ENCODE assay signal across 8 mouse cellular contexts in genomic region chr12:85374561-85375272, GRCm38 (mm10). TPM values are rescaled to one million over a fixed set of nuclear protein-coding genes. Genes with fewer than 3 reads are reported as not detected.
A peak's percentile ranks its signal among the peaks of the same experiment; 100 is the strongest.
DNase-seq lines count a peak whose midpoint lies in the region; ATAC-seq and TF ChIP-seq lines count a peak whose summit lies in the region.

Gene Tmed10, minus strand, starts transcription at chr12:85374847.

- TF ChIP-seq CTCF in kidney, adult 2 months (conservative IDR thresholded peaks at IDR 0.05; ENCODE audit: insufficient read depth, insufficient read length, low read depth, low read length) = no peak
- TF ChIP-seq CTCF in spleen, adult 2 months (IDR thresholded peaks at IDR 0.05; ENCODE audit: extremely low read depth, insufficient read depth, insufficient read length, insufficient replicate concordance) = no peak

- peak; percentile 93 for ATAC-seq in embryonic facial prominence, embryonic 13.5 days (ENCODE audit: insufficient number of reproducible peaks, insufficient read depth, low FRiP score, low TSS enrichment, low read depth)
- ATAC-seq in limb, embryonic 12.5 days (ENCODE audit: insufficient number of reproducible peaks, insufficient read depth, low FRiP score, low TSS enrichment, low read depth) = peak; percentile 90
- ATAC-seq in midbrain, embryonic 15.5 days (replicated peaks) = peak; percentile 97

- H3K36me3 ChIP-seq in embryonic facial prominence, embryonic 13.5 days = no peaks in the 10 kb centered on the region
- H3K36me3 ChIP-seq in kidney, adult 2 months (ENCODE audit: control insufficient read depth, insufficient read depth, low read length) = no peaks in the 10 kb centered on the region
- no peaks in the 10 kb centered on the region for H3K36me3 ChIP-seq in limb, embryonic 12.5 days
- no peaks in the 10 kb centered on the region for H3K36me3 ChIP-seq in midbrain, embryonic 15.5 days (replicated peaks)
- no peaks in the 10 kb centered on the region for H3K36me3 ChIP-seq in spleen, adult 2 months (ENCODE audit: control insufficient read depth, insufficient read depth, low read length)

- no peaks in the 10 kb centered on the region for H3K9me3 ChIP-seq in embryonic facial prominence, embryonic 13.5 days
- H3K9me3 ChIP-seq in limb, embryonic 12.5 days = no peaks in the 10 kb centered on the region
- H3K9me3 ChIP-seq in midbrain, embryonic 15.5 days = no peaks in the 10 kb centered on the region

- WGBS in embryonic facial prominence, embryonic 13.5 days = under 1% methylated on average over 37 of the region's 37 CpGs
- WGBS in kidney, adult 2 months = under 1% methylated on average over 37 of the region's 37 CpGs
- WGBS in limb, embryonic 12.5 days = 1% methylated on average over 37 of the region's 37 CpGs
- under 1% methylated on average over 37 of the region's 37 CpGs for WGBS in midbrain, embryonic 15.5 days
- 2% methylated on average over 37 of the region's 37 CpGs for WGBS in spleen, adult 2 months

- peak within 1 kb of the TSS; percentile 77 for H3K4me2 ChIP-seq in embryonic facial prominence, embryonic 13.5 days
- peak within 1 kb of the TSS; percentile 74 for H3K4me2 ChIP-seq in limb, embryonic 12.5 days
- peak within 1 kb of the TSS; percentile 74 for H3K4me2 ChIP-seq in midbrain, embryonic 15.5 days

- H3K4me3 ChIP-seq in embryonic facial prominence, embryonic 13.5 days = peak within 1 kb of the TSS; percentile 81
- peak within 1 kb of the TSS; percentile 89 for H3K4me3 ChIP-seq in kidney, adult 2 months (ENCODE audit: insufficient read depth, low read depth, low read length)
- H3K4me3 ChIP-seq in limb, embryonic 12.5 days (replicated peaks) = peak within 1 kb of the TSS; percentile 94
- peak within 1 kb of the TSS; percentile 78 for H3K4me3 ChIP-seq in midbrain, embryonic 15.5 days
- peak within 1 kb of the TSS; percentile 87 for H3K4me3 ChIP-seq in spleen, adult 2 months (ENCODE audit: extremely low read depth, insufficient read depth, insufficient read length)

- peak within 1 kb of the TSS; percentile 93 for H3K9ac ChIP-seq in embryonic facial prominence, embryonic 13.5 days
- H3K9ac ChIP-seq in limb, embryonic 12.5 days (replicated peaks) = peak within 1 kb of the TSS; percentile 91
- peak within 1 kb of the TSS; percentile 71 for H3K9ac ChIP-seq in midbrain, embryonic 15.5 days

- peaks cover 22% of the 10 kb centered on the region for H3K4me1 ChIP-seq in embryonic facial prominence, embryonic 13.5 days
- H3K4me1 ChIP-seq in kidney, adult 2 months (ENCODE audit: control insufficient read depth, insufficient read depth, low read length) = peaks cover 12% of the 10 kb centered on the region
- H3K4me1 ChIP-seq in limb, embryonic 12.5 days (replicated peaks) = peaks cover 17% of the 10 kb centered on the region
- peaks cover 28% of the 10 kb centered on the region for H3K4me1 ChIP-seq in midbrain, embryonic 15.5 days
- H3K4me1 ChIP-seq in spleen, adult 2 months (ENCODE audit: control insufficient read depth, insufficient read depth, insufficient read length) = peaks cover 5% of the 10 kb centered on the region; the same call in 1 of the 2 replicates

- H3K27ac ChIP-seq in embryonic facial prominence, embryonic 13.5 days = peak within 1 kb of the TSS; percentile 86
- peak within 1 kb of the TSS; percentile 97 for H3K27ac ChIP-seq in kidney, adult 2 months (ENCODE audit: insufficient read depth, low read depth, low read length)
- H3K27ac ChIP-seq in limb, embryonic 12.5 days = peak within 1 kb of the TSS; percentile 89
- peak within 1 kb of the TSS; percentile 77 for H3K27ac ChIP-seq in midbrain, embryonic 15.5 days
- peak within 1 kb of the TSS; percentile 75 for H3K27ac ChIP-seq in spleen, adult 2 months (ENCODE audit: insufficient read depth, low read length)

- peak; percentile 83 for DNase-seq in 3134 (ENCODE audit: extremely low read depth, insufficient read length, low spot score)
- DNase-seq in adrenal gland, postnatal 36 days = peak; percentile 92 to 93
- peak; percentile 94 to 96 for DNase-seq in heart, adult 18-20 months
- DNase-seq in kidney, adult 2 months = peak; percentile 97
- peak; percentile 83 to 91 for DNase-seq in spleen, adult 2 months (ENCODE audit: low read depth in 1 of 2, low spot score in 2 of 2)

- TF ChIP-seq POLR2A in kidney, adult 2 months (IDR thresholded peaks at IDR 0.05; ENCODE audit: low read depth, low read length) = peak; percentile 39
- TF ChIP-seq POLR2A in spleen, adult 2 months (IDR thresholded peaks at IDR 0.05; ENCODE audit: low read depth, low read length) = no peak; the same call in 1 of the 2 replicates

- H3K27me3 ChIP-seq in embryonic facial prominence, embryonic 13.5 days = no peaks in the 10 kb centered on the region
- H3K27me3 ChIP-seq in kidney, adult 2 months (replicated peaks; ENCODE audit: control insufficient read depth, insufficient read depth, low read length) = no peaks in the 10 kb centered on the region
- no peaks in the 10 kb centered on the region for H3K27me3 ChIP-seq in limb, embryonic 12.5 days
- H3K27me3 ChIP-seq in midbrain, embryonic 15.5 days (replicated peaks) = no peaks in the 10 kb centered on the region
- H3K27me3 ChIP-seq in spleen, adult 2 months (ENCODE audit: control insufficient read depth, insufficient read depth, low read length) = no peaks in the 10 kb centered on the region

RNA-seq across cellular contexts. Expression of gene Tmed10, which starts in this region (rescaled TPM):
- 100 to 1,000 TPM; 291 to 336 TPM for total RNA-seq in adrenal gland, postnatal 36 days (2021)
- 298 and 306 TPM in 2 replicates for polyA plus RNA-seq in embryonic facial prominence, embryonic 13.5 days (2015; fragmentation: Nextera tagmentation; extraction: Ambion mirVana)
- total RNA-seq in heart, adult 18-20 months (2021) = 100 to 1,000 TPM; 168 to 175 TPM
- polyA plus RNA-seq in kidney, adult 2 months (2012; rRNA removed) = 144 and 190 TPM in 2 replicates
- 264 and 268 TPM in 2 replicates for polyA plus RNA-seq in limb, embryonic 12.5 days (2016; fragmentation: Nextera tagmentation; extraction: Ambion mirVana)
- 172 and 173 TPM in 2 replicates for polyA plus RNA-seq in midbrain, embryonic 15.5 days (2015; fragmentation: Nextera tagmentation; extraction: Ambion mirVana)
- 93.3 and 133 TPM in 2 replicates for polyA plus RNA-seq in spleen, adult 2 months (2012; rRNA removed)

Comparison
In these comparisons a context has a peak if more than half of its experiments do, and no peak if none do; other contexts are left out.
1. Peak in every context shown above with its lines: DNase-seq, ATAC-seq, H3K4me3 ChIP-seq and H3K27ac ChIP-seq.